Mouse (Mus musculus) bone marrow macrophage, adult 2 months (primary cell): Measurements from ENCODE around the gene Lyplal1. TPM values are rescaled to one million over a fixed set of nuclear protein-coding genes. Genes with fewer than 3 reads are reported as not detected.

Experiments
- H3K27ac ChIP-seq: 2 replicates; pipeline ENCODE4 v1.5.1; 2012; ENCODE audit warnings: low read depth, low read length; ENCODE audit not compliant: insufficient read depth
- H3K4me1 ChIP-seq: 2 replicates; pipeline ENCODE4 v1.6.1; 2012; ENCODE audit warnings: low read length; ENCODE audit not compliant: control insufficient read depth, insufficient read depth
- H3K4me3 ChIP-seq: 2 replicates; pipeline ENCODE4 v1.5.1; 2012; ENCODE audit warnings: mild to moderate bottlenecking, low read length, moderate library complexity; ENCODE audit not compliant: insufficient read depth
- CTCF ChIP-seq: IDR thresholded peaks from 2 replicates; pipeline ENCODE4 v1.5.1; 2012; ENCODE audit warnings: low read depth, mild to moderate bottlenecking, low read length, moderate library complexity
- POLR2A ChIP-seq: IDR thresholded peaks from 2 replicates; pipeline ENCODE4 v1.6.1; 2012; ENCODE audit warnings: mild to moderate bottlenecking, low read depth, low read length, borderline replicate concordance
- polyA plus RNA-seq: library from polyadenylated mRNA; stranded (reverse); fragments of >200 nt; gene quantifications from 2 replicates; pipeline ENCODE4 v1.2.4, GENCODE M21; 2012; ENCODE audit not compliant: missing spikeins, insufficient read depth, insufficient read length

Lyplal1 gene
- 1.7 and 3.2 TPM in 2 replicates for polyA plus RNA-seq

- H3K27ac ChIP-seq = no peak within 1 kb of the TSS
- 0 out of 2 replicates have a peak, but pooled peaks cover 3% of the 10 kb centered on the region for H3K4me1 ChIP-seq
- peak within 1 kb of the TSS; percentile 81 for H3K4me3 ChIP-seq
- no peak for TF ChIP-seq POLR2A
- no peak for TF ChIP-seq CTCF
Observed at GRCm38 (mm10) chr1:186116701-186117488, at the start of gene Lyplal1. Gene Lyplal1 (minus strand): TSS chr1:186117310.

GRCm38 (mm10) chr1:186163616-186164015 lies 46.5 kb upstream of the Lyplal1 start:
- H3K27ac ChIP-seq = no peak overlapping the region
- TF ChIP-seq CTCF = no peak
- TF ChIP-seq POLR2A = no peak
- no peaks in the 10 kb centered on the region for H3K4me1 ChIP-seq
- no peak overlapping the region for H3K4me3 ChIP-seq

- no peaks in the 10 kb centered on the region for H3K4me1 ChIP-seq
- TF ChIP-seq CTCF (no peak), POLR2A (no peak)
- no peak overlapping the region for H3K4me3 ChIP-seq
- H3K27ac ChIP-seq = no peak overlapping the region
Observed at GRCm38 (mm10) chr1:186163206-186163605, 46.1 kb upstream of the Lyplal1 start.

GRCm38 (mm10) chr1:186150376-186150775 lies 33.3 kb upstream of the Lyplal1 start:
- TF ChIP-seq POLR2A (no peak), CTCF (no peak)
- Histone ChIP-seq H3K27ac (no peak overlapping the region), H3K4me3 (no peak overlapping the region), H3K4me1 (no peaks in the 10 kb centered on the region)

DNA sequence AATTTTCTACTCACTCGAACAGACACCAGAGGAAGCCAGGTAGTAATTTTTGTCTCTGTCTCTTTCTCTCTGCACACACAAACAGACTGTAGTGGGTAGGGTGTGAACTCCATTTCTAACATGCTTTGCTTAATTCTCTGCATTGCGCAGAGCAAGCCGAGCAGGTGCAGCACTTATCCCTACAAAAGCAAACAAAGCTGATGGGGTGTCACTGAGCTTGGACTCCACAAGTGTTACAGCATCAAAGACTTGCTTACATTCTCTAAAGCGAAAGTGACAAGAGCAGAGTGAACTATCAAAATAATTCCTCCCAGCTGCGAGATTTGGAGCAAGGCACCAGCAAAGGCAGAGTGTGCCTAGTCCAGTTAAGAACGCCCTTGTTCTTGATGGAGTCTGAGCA lies 28.3 kb upstream of the Lyplal1 start:
- TF ChIP-seq CTCF = no peak
- Histone ChIP-seq H3K4me3 (no peak overlapping the region), H3K4me1 (no peaks in the 10 kb centered on the region), H3K27ac (no peak overlapping the region)

DNA sequence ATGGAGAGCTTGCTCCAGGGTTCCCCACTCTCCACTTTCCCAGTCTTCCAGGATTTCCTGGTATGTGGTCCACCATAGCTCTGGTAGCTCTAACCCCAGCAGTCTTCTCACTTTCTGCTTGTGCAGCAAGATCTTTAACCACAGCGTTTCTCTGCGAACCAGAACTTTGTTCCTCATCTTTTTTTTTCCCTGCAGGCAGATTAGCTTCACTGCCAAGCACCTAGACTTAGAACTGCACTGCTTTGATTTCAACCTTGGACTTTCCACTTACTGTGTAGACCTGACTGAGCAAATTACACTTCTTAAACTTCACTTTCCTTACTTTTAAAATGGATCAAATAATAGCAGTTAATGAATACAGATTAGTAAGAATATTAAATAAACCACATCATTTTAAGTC lies 23.1 kb upstream of the Lyplal1 start:
- Histone ChIP-seq H3K4me1 (no peaks in the 10 kb centered on the region), H3K4me3 (no peak overlapping the region), H3K27ac (no peak overlapping the region)
- TF ChIP-seq POLR2A = no peak
- TF ChIP-seq CTCF = no peak

DNA sequence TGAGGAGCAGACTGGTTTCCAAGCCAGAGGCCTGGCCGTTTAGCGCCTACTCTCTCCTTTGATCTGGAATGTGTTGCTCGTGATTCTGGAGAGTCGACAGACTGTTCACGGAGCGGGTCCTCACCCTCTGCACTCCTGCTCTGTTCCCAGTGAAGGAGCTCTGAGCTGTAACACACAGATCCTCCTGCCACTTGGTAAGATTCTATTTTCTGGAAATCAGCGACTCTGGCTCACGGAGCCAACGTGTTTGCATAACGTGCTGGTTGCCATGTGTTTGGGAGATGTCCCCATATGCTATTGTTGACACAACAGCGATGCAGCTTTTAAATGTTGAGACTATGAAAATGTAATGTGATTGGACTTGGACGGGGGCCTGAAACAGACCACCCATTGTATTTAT lies 20.8 kb upstream of the Lyplal1 start:
- no peak overlapping the region for H3K4me3 ChIP-seq
- TF ChIP-seq POLR2A (no peak), CTCF (no peak)
- no peak overlapping the region for H3K27ac ChIP-seq
- H3K4me1 ChIP-seq = no peaks in the 10 kb centered on the region

DNA sequence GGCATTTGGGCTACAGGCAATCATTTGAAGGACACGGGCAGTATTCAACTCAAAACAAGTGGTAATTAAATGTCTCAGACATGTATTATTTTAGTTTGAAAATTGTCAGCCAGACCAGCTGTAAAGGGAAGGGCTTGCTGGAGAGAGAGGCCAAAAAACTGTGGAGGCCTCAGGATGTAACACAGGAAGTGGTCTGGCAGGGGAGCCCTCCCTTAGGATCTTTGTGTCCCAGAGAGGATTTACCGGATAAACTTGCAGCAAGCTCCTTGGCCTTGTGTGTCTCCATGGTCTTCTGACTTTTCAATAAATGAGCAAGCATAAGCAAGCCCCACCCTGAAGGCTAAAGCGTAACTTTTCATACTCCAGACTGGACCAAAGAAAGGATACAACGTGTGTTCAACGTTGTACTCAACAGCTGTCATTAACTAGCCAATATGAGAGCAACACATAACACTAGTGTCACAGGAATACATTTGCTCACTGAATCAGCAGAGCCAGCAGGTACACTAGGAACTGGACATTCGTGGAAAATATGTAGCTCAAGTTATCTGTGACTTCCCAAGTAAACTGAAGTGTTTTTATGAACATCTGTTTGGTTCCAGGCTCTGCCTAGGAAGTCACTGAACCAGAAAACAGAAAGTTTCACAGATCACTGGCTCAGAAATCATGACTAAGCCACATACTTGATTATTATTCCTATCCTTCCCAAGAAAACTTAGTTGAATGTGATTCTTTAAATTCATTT lies 19.7 kb upstream of the Lyplal1 start:
- no peaks in the 10 kb centered on the region for H3K4me1 ChIP-seq

DNA sequence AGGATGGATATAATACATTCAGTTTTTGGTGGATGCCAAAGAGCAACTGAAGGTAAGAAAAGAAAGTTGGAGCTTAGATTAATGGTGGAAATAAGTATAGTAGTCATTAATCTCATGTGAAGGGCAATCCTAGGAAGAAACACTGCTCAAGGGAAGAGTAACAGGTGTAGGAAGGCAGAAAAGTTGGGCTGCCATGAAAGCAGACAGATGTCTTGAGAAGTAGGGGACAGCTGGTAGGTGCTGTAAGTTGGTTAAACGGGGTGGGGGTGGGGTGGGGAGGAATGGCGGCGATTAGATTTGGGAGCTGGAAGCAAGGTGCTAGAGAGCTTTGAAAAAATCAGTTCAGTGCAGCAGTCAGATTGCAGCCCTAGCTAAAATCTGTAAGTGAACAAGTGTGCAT lies 14.4 kb upstream of the Lyplal1 start:
- H3K27ac ChIP-seq = no peak overlapping the region
- H3K4me1 ChIP-seq = no peaks in the 10 kb centered on the region
- H3K4me3 ChIP-seq = no peak overlapping the region
- TF ChIP-seq CTCF (no peak), POLR2A (no peak)

More for the DNA sequence above, 19.7 kb upstream of the Lyplal1 start:
- TF ChIP-seq CTCF (no peak), POLR2A (no peak)
- H3K27ac ChIP-seq = no peak overlapping the region
- H3K4me3 ChIP-seq = no peak overlapping the region

DNA sequence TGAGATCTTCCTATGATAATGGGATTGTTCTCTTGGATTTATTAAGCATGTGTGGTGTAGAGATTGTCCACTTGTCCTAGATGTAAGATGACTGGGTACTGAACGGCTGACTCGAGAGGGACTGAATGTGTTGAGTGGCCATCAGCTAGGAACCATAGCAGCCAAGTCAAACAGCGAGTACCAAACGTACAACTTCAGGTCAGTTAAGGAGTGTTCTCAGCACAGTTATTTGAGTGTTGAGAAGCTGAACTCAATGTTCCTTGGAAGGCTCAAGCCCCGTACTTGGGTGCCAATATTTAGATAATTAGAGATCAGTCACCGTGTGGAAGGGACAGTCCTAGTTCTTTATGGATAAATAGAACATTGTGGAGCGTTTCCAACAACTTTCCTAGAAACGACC lies 11.8 kb upstream of the Lyplal1 start:
- no peak overlapping the region for H3K27ac ChIP-seq
- H3K4me3 ChIP-seq = no peak overlapping the region
- H3K4me1 ChIP-seq = no peaks in the 10 kb centered on the region
- TF ChIP-seq POLR2A (no peak), CTCF (no peak)
